ENCODE assay signal across 13 mouse cellular contexts in the genomic region with DNA sequence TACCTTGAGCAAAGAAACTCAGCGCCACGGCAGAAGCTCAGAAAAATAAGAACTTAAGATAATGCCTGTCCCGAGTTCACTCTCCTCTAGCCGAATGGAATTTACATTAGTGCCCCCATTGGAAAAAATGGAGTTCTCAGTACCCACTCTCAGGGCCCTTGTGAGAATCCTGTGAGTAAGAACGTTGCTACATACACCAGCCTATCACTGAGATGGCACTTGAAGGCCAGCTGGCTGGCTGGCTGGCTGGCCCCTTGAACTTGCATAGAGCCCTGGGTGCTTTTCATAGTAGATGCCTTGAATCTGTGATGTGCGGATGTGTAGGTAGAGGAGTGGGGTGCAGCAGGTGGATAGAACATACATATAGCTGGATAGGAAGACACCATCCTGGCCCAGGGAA.
"Had no signal": no experiment of that assay in that cellular context is flagged by ENCODE, and none has a peak within 500 bp of the region (broad histone marks: within the 10 kb centered on the region; RNA-seq: fewer than 3 reads in every experiment).

No protein-coding gene starts in this region.

- H3K4me2 ChIP-seq: limb, embryonic 13.5 days; lung, embryonic 15.5 days; midbrain, embryonic 11.5 days had no signal

- H3K9ac ChIP-seq: limb, embryonic 13.5 days; lung, embryonic 15.5 days had no signal

- H3K9me3 ChIP-seq: limb, embryonic 10.5 days; limb, embryonic 13.5 days; lung, embryonic 15.5 days had no signal

- H3K27me3 ChIP-seq: limb, embryonic 13.5 days; lung, embryonic 15.5 days had no signal

- DNase-seq: kidney, postnatal 25 days; layer of hippocampus, adult 9-11 months; lung, adult 18-20 months; midbrain, embryonic 14.5 days; thymus, adult 18-20 months; thymus, postnatal 14 days; thymus, postnatal 4 days had no signal

- H3K27ac ChIP-seq: kidney, postnatal 0 days; limb, embryonic 10.5 days; limb, embryonic 13.5 days; lung, embryonic 15.5 days had no signal

- H3K4me3 ChIP-seq: layer of hippocampus, adult 2 months; limb, embryonic 10.5 days; limb, embryonic 13.5 days; lung, embryonic 15.5 days had no signal
